Mouse (Mus musculus) hindbrain, embryonic 16.5 days (tissue): ENCODE measurements at regions not wholly inside any gene's neighbourhood (a gene's known extent, or its start where the extent isn't known, plus 50 kb on each side); places are given as distances from the start of the nearest gene placed in this dataset.
A peak's percentile ranks its signal among the peaks of the same experiment; 100 is the strongest.

Source experiments
- ATAC-seq: fragments of 200-750 bp; cut with Nextera tagmentation; 2 replicates; pipeline ENCODE4 v1.8.0; 2017; ENCODE audit warnings: moderate TSS enrichment, moderate library complexity
- H3K27ac ChIP-seq: fragments of 300-500 bp; sonication (generic); 2 replicates; pipeline ENCODE4 v1.5.1; 2014; ENCODE audit warnings: low read depth, mild to moderate bottlenecking, control low read depth, low read length, moderate library complexity
- H3K27me3 ChIP-seq: fragments of 300-500 bp; sonication (generic); replicated peaks from 2 replicates; pipeline ENCODE4 v1.6.1; 2014; ENCODE audit warnings: low read length; ENCODE audit not compliant: control insufficient read depth, insufficient read depth
- H3K36me3 ChIP-seq: fragments of 300-500 bp; sonication (generic); 2 replicates; pipeline ENCODE4 v1.6.1; 2014; ENCODE audit warnings: mild to moderate bottlenecking, low read length, moderate library complexity, mixed read lengths; ENCODE audit not compliant: control insufficient read depth, insufficient read depth
- H3K4me1 ChIP-seq: fragments of 300-500 bp; sonication (generic); 2 replicates; pipeline ENCODE4 v1.6.1; 2014; ENCODE audit warnings: low read depth, low read length; ENCODE audit not compliant: control insufficient read depth, insufficient read depth
- H3K4me2 ChIP-seq: fragments of 300-500 bp; sonication (generic); 2 replicates; pipeline ENCODE4 v1.6.1; 2014; ENCODE audit warnings: mild to moderate bottlenecking, low read length, control low read depth, moderate library complexity
- H3K4me3 ChIP-seq: fragments of 300-500 bp; sonication (generic); 2 replicates; pipeline ENCODE4 v1.5.1; 2014; ENCODE audit warnings: mild to moderate bottlenecking, low read length, control low read depth, moderate library complexity
- H3K9ac ChIP-seq: fragments of 300-500 bp; sonication (generic); 2 replicates; pipeline ENCODE4 v1.6.1; 2014; ENCODE audit warnings: low read depth, mild to moderate bottlenecking, control low read depth, low read length, moderate library complexity
- H3K9me3 ChIP-seq: fragments of 300-500 bp; sonication (generic); 2 replicates; pipeline ENCODE4 v1.6.1; 2014; ENCODE audit warnings: mild to moderate bottlenecking, low read length, moderate library complexity; ENCODE audit not compliant: control insufficient read depth
- WGBS: fragments of 180-500 bp; shearing (Covaris S2); extraction: QIAGEN DNeasy Blood & Tissue Kit; methylation state at CpG from one replicate; pipeline ENCODE4 v1.1.7; 2014; 5-methylcytosine and 5-hydroxymethylcytosine counted together

- ATAC-seq: no peak
- Histone ChIP-seq H3K27me3 (no peaks in the 10 kb centered on the region), H3K9me3 (no peaks in the 10 kb centered on the region), H3K4me1 (no peaks in the 10 kb centered on the region), H3K4me3 (no peak overlapping the region), H3K9ac (no peak overlapping the region), H3K4me2 (no peak overlapping the region), H3K36me3 (no peaks in the 10 kb centered on the region), H3K27ac (no peak overlapping the region)
- WGBS: 93% methylated on average over 4 of the region's 4 CpGs
These were observed 114.8 kb upstream of the 2610301B20Rik start for GRCm38 (mm10) chr4:10759491-10759890.

GRCm38 (mm10) chr4:10767676-10768075, 106.6 kb upstream of the 2610301B20Rik start:
- Histone ChIP-seq H3K9ac (no peak overlapping the region), H3K27ac (no peak overlapping the region)
- WGBS: 71% methylated on average over 6 of the region's 6 CpGs

GRCm38 (mm10) chr4:10770026-10770643, 104.2 kb upstream of the 2610301B20Rik start:
- no peak overlapping the region for H3K27ac ChIP-seq
- H3K27me3 ChIP-seq: no peaks in the 10 kb centered on the region
- H3K36me3 ChIP-seq: no peaks in the 10 kb centered on the region
- no peak overlapping the region for H3K4me2 ChIP-seq
- H3K4me3 ChIP-seq: no peak overlapping the region
- 95% methylated on average over 13 of the region's 13 CpGs for WGBS
- H3K9me3 ChIP-seq: no peaks in the 10 kb centered on the region
- no peak for ATAC-seq
- H3K4me1 ChIP-seq: no peaks in the 10 kb centered on the region
- no peak overlapping the region for H3K9ac ChIP-seq

More at GRCm38 (mm10) chr4:10767676-10768075, 106.6 kb upstream of the 2610301B20Rik start:
- H3K4me3 ChIP-seq: no peak overlapping the region
- H3K4me2 ChIP-seq: no peak overlapping the region
- H3K27me3 ChIP-seq: no peaks in the 10 kb centered on the region
- H3K36me3 ChIP-seq: no peaks in the 10 kb centered on the region
- H3K9me3 ChIP-seq: no peaks in the 10 kb centered on the region
- no peaks in the 10 kb centered on the region for H3K4me1 ChIP-seq
- peak; percentile 60; the same call in 1 of the 2 replicates for ATAC-seq

- Histone ChIP-seq H3K27me3 (no peaks in the 10 kb centered on the region), H3K4me2 (no peak overlapping the region), H3K36me3 (no peaks in the 10 kb centered on the region), H3K9ac (no peak overlapping the region), H3K4me3 (no peak overlapping the region), H3K9me3 (no peaks in the 10 kb centered on the region), H3K4me1 (no peaks in the 10 kb centered on the region), H3K27ac (no peak overlapping the region)
- 32% methylated on average over 3 of the region's 3 CpGs for WGBS
- no peak for ATAC-seq
These were observed 99.6 kb upstream of the 2610301B20Rik start for GRCm38 (mm10) chr4:10774557-10775215.

- Histone ChIP-seq H3K9me3 (no peaks in the 10 kb centered on the region), H3K4me1 (no peaks in the 10 kb centered on the region), H3K4me3 (no peak overlapping the region), H3K4me2 (no peak overlapping the region), H3K27me3 (no peaks in the 10 kb centered on the region), H3K36me3 (no peaks in the 10 kb centered on the region), H3K9ac (no peak overlapping the region), H3K27ac (no peak overlapping the region)
- 76% methylated on average over 2 of the region's 2 CpGs for WGBS
- no peak for ATAC-seq
These were observed 87.6 kb upstream of the 2610301B20Rik start for GRCm38 (mm10) chr4:10786701-10787100.

GRCm38 (mm10) chr4:10788306-10788705, 86.0 kb upstream of the 2610301B20Rik start:
- Histone ChIP-seq H3K36me3 (no peaks in the 10 kb centered on the region), H3K4me3 (no peak overlapping the region), H3K9ac (no peak overlapping the region), H3K27me3 (no peaks in the 10 kb centered on the region), H3K4me1 (no peaks in the 10 kb centered on the region), H3K27ac (no peak overlapping the region), H3K9me3 (no peaks in the 10 kb centered on the region), H3K4me2 (no peak overlapping the region)
- ATAC-seq: no peak

- H3K36me3 ChIP-seq: no peaks in the 10 kb centered on the region
- no peaks in the 10 kb centered on the region for H3K27me3 ChIP-seq
- H3K4me1 ChIP-seq: no peaks in the 10 kb centered on the region
- no peak overlapping the region for H3K27ac ChIP-seq
- WGBS: 74% methylated on average over 3 of the region's 3 CpGs
- no peak overlapping the region for H3K4me2 ChIP-seq
- no peak overlapping the region for H3K4me3 ChIP-seq
- H3K9me3 ChIP-seq: no peaks in the 10 kb centered on the region
- H3K9ac ChIP-seq: no peak overlapping the region
- no peak for ATAC-seq
These were observed 85.2 kb upstream of the 2610301B20Rik start for GRCm38 (mm10) chr4:10789141-10789540.

GRCm38 (mm10) chr4:10792628-10793027, 81.7 kb upstream of the 2610301B20Rik start:
- H3K9me3 ChIP-seq: no peaks in the 10 kb centered on the region
- no peaks in the 10 kb centered on the region for H3K27me3 ChIP-seq
- no peaks in the 10 kb centered on the region for H3K4me1 ChIP-seq
- H3K27ac ChIP-seq: no peak overlapping the region
- H3K36me3 ChIP-seq: no peaks in the 10 kb centered on the region
- ATAC-seq: no peak
- H3K4me2 ChIP-seq: no peak overlapping the region
- H3K4me3 ChIP-seq: no peak overlapping the region
- WGBS: 70% methylated on average over 3 of the region's 3 CpGs
- H3K9ac ChIP-seq: no peak overlapping the region

GRCm38 (mm10) chr4:10794471-10794870, 79.8 kb upstream of the 2610301B20Rik start:
- Histone ChIP-seq H3K4me1 (no peaks in the 10 kb centered on the region), H3K27me3 (no peaks in the 10 kb centered on the region), H3K9ac (no peak overlapping the region), H3K4me2 (no peak overlapping the region), H3K36me3 (no peaks in the 10 kb centered on the region), H3K27ac (no peak overlapping the region), H3K9me3 (no peaks in the 10 kb centered on the region), H3K4me3 (no peak overlapping the region)
- WGBS: 78% methylated on average over 3 of the region's 3 CpGs
- no peak for ATAC-seq
